Mouse (Mus musculus): Measurements from ENCODE around the gene Ppp1r15a.

GRCm38 (mm10) chr7:45571966-45572365 is 45.9 kb upstream of the Ppp1r15a start:
- no peak for TF ChIP-seq POLR2A (IDR thresholded peaks at IDR 0.05; ENCODE audit: extremely low read depth, insufficient read depth, low read length)
- TF ChIP-seq CTCF (IDR thresholded peaks at IDR 0.05; ENCODE audit: extremely low read depth, insufficient read depth, low read length): no peak

Measured in cortical plate, adult 2 months (tissue).